ENCODE assay signal across 20 mouse cellular contexts in genomic region chr9:48776268-48776667, GRCm38 (mm10). TPM values are rescaled to one million over a fixed set of nuclear protein-coding genes. Genes with fewer than 3 reads are reported as not detected.
DNase-seq lines count a peak whose midpoint lies in the region; ATAC-seq and TF ChIP-seq lines count a peak whose summit lies in the region.
"Had no signal": no experiment of that assay in that cellular context is flagged by ENCODE, and none has a peak within 500 bp of the region (broad histone marks: within the 10 kb centered on the region; RNA-seq: fewer than 3 reads in every experiment).

No protein-coding gene starts in this region.

- DNase-seq in frontal cortex, adult 2 months (ENCODE audit: extremely low spot score in 1 of 2, low spot score in 1 of 2): peak; percentile 48 to 72
- DNase-seq in frontal cortex, postnatal 25 days (ENCODE audit: low spot score in 2 of 2): no peak
- no peak for DNase-seq in lung, postnatal 0 days (ENCODE audit: low spot score)
- no peak for DNase-seq in lung, adult 18-20 months
- DNase-seq in layer of hippocampus, adult 8-10 months (ENCODE audit: low spot score in 2 of 2): peak; percentile 52 to 60
- peak; percentile 41 to 56 for DNase-seq in right cerebral cortex, postnatal 36 days (ENCODE audit: low spot score in 2 of 2)
- DNase-seq in lung, postnatal 36 days: no peak
- DNase-seq: cerebellum, postnatal 10 days; kidney, adult 11 months; kidney, postnatal 10 days; thymus, postnatal 36 days had no signal

- no peak for ATAC-seq in lung, postnatal 0 days
- no peak for ATAC-seq in activated CD4-positive, CD25-positive, alpha-beta regulatory T cell, adult 4 months
- ATAC-seq: hindbrain, postnatal 0 days; midbrain, embryonic 15.5 days; Patski had no signal

- peaks cover 12% of the 10 kb centered on the region for H3K4me1 ChIP-seq in lung, postnatal 0 days (ENCODE audit: insufficient read depth, low read depth, low read length)
- H3K4me1 ChIP-seq: heart, embryonic 15.5 days; lung, embryonic 15.5 days had no signal

- no peak overlapping the region for H3K4me2 ChIP-seq in lung, postnatal 0 days (replicated peaks; ENCODE audit: low read depth, low read length)
- H3K4me2 ChIP-seq: heart, embryonic 15.5 days; liver, embryonic 11.5 days; lung, embryonic 15.5 days; midbrain, embryonic 15.5 days had no signal

- H3K27me3 ChIP-seq in lung, postnatal 0 days (replicated peaks; ENCODE audit: insufficient read depth, low read length): no peaks in the 10 kb centered on the region
- H3K27me3 ChIP-seq: megakaryocyte, embryonic 14.5 days; midbrain, embryonic 15.5 days had no signal

- no peak for TF ChIP-seq EP300 in lung, postnatal 0 days (IDR thresholded peaks at IDR 0.05)

- H3K4me3 ChIP-seq in lung, postnatal 0 days (ENCODE audit: low read depth, low read length): no peak overlapping the region
- H3K4me3 ChIP-seq: heart, adult 2 months; heart, embryonic 15.5 days; lung, embryonic 15.5 days; megakaryocyte, embryonic 14.5 days; midbrain, embryonic 15.5 days had no signal

- H3K9me3 ChIP-seq in lung, postnatal 0 days (ENCODE audit: low read length): no peaks in the 10 kb centered on the region
- H3K9me3 ChIP-seq: heart, embryonic 15.5 days; lung, embryonic 15.5 days; megakaryocyte, embryonic 14.5 days; midbrain, embryonic 15.5 days had no signal

- peak overlapping the region; percentile 79 for H3K27ac ChIP-seq in lung, postnatal 0 days (ENCODE audit: low read length)
- H3K27ac ChIP-seq: heart, adult 2 months; heart, embryonic 15.5 days; hindbrain, postnatal 0 days; lung, embryonic 15.5 days; midbrain, embryonic 15.5 days had no signal

- H3K9ac ChIP-seq in lung, postnatal 0 days (replicated peaks; ENCODE audit: low read depth): no peak overlapping the region
- H3K9ac ChIP-seq: heart, embryonic 15.5 days; lung, embryonic 15.5 days; midbrain, embryonic 15.5 days had no signal

- no peaks in the 10 kb centered on the region for H3K36me3 ChIP-seq in lung, postnatal 0 days (ENCODE audit: insufficient read depth, low read length)
- H3K36me3 ChIP-seq: heart, embryonic 15.5 days; lung, embryonic 15.5 days; midbrain, embryonic 15.5 days had no signal

- no peak for TF ChIP-seq CTCF in lung, postnatal 0 days (IDR thresholded peaks at IDR 0.05)

- 81% methylated on average over 7 of the region's 7 CpGs for WGBS in lung, postnatal 0 days

RNA-seq across cellular contexts. Expression of gene Zbtb16, which starts 59.8 kb away (rescaled TPM):
- polyA plus RNA-seq in frontal cortex, adult 2 months (2012; rRNA removed): 13.4 and 16.1 TPM in 2 replicates
- 3.9 and 19.7 TPM in 2 replicates for polyA plus RNA-seq in lung, postnatal 0 days (2015; fragmentation: Nextera tagmentation; extraction: Ambion mirVana)
- total RNA-seq in layer of hippocampus, adult 8-10 months (2022): 100 to 1,000 TPM; 118 to 146 (median 137) TPM
- polyA plus RNA-seq in activated CD4-positive, CD25-positive, alpha-beta regulatory T cell, adult 4 months (2017; shearing (Covaris generic)): not detected

Comparison
In these comparisons a context has a peak if more than half of its experiments do, and no peak if none do; other contexts are left out.
1. DNase-seq: peak in frontal cortex, adult 2 months (2 of 2), layer of hippocampus, adult 8-10 months (2 of 2) and right cerebral cortex, postnatal 36 days (2 of 2); none in frontal cortex, postnatal 25 days (0 of 2), lung, postnatal 0 days (single experiment), lung, adult 18-20 months (0 of 2) and lung, postnatal 36 days (single experiment).